ENCODE assay signal across 25 mouse cellular contexts in the genomic region with DNA sequence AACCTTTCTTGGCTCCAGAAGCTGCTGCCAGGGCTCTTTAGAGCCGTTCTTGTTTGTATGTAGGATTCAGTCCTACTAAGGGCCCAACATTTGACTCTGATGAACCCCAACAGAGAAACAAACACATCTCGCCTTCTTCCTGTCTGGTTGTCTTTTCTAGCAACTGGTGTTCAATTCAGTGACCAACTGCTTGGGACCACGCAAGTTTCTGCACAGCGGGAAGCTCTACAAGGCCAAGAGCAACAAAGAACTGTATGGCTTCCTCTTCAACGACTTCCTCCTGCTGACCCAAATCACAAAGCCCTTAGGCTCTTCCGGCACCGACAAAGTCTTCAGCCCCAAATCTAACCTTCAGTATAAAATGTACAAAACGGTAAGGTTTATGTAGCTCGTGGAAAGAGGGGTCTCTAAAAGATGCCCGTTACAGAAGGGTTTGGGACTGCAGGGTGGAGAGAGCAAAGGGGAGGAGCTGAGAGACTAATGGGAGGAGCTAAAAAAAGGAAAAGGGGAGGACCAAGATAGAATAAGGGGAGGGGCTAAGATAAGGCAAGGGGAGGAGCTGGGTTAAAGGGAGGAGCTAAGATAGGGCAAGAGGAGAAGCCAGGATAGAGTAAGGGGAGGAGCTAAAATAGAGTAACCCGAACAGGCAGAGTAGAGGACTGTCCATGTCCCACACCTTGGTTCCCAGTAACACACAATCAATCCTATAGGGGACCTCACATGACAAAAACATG.
DNase-seq lines count a peak whose midpoint lies in the region; ATAC-seq and TF ChIP-seq lines count a peak whose summit lies in the region.
"Had no signal": no experiment of that assay in that cellular context is flagged by ENCODE, and none has a peak within 500 bp of the region (broad histone marks: within the 10 kb centered on the region; RNA-seq: fewer than 3 reads in every experiment).

No protein-coding gene starts in this region.

- H3K27me3 ChIP-seq in forebrain, embryonic 15.5 days: no peaks in the 10 kb centered on the region
- no peaks in the 10 kb centered on the region for H3K27me3 ChIP-seq in forebrain, embryonic 10.5 days (ENCODE audit: poor library complexity, severe bottlenecking)
- H3K27me3 ChIP-seq in kidney, embryonic 16.5 days (ENCODE audit: insufficient read depth, low read length): no peaks in the 10 kb centered on the region
- no peaks in the 10 kb centered on the region for H3K27me3 ChIP-seq in stomach, postnatal 0 days (ENCODE audit: control insufficient read depth, insufficient read depth, low read length)
- H3K27me3 ChIP-seq: intestine, embryonic 15.5 days; stomach, embryonic 15.5 days had no signal

- no peak overlapping the region for H3K4me3 ChIP-seq in forebrain, embryonic 15.5 days
- no peak overlapping the region for H3K4me3 ChIP-seq in forebrain, embryonic 10.5 days
- H3K4me3 ChIP-seq in kidney, embryonic 16.5 days (ENCODE audit: low read length): no peak overlapping the region
- H3K4me3 ChIP-seq in stomach, postnatal 0 days (ENCODE audit: low read depth, low read length): no peak overlapping the region
- H3K4me3 ChIP-seq: gastrocnemius, adult 2 months; intestine, embryonic 15.5 days; left cerebral cortex, adult 2 months; limb, embryonic 10.5 days; megakaryocyte, embryonic 14.5 days; stomach, embryonic 15.5 days had no signal

- no peak overlapping the region for H3K4me2 ChIP-seq in forebrain, embryonic 15.5 days (replicated peaks)
- no peak overlapping the region for H3K4me2 ChIP-seq in kidney, embryonic 16.5 days (replicated peaks; ENCODE audit: low read depth, low read length)
- H3K4me2 ChIP-seq in stomach, postnatal 0 days (replicated peaks; ENCODE audit: low read depth): no peak overlapping the region
- H3K4me2 ChIP-seq: heart, embryonic 11.5 days; hindbrain, embryonic 14.5 days; intestine, embryonic 15.5 days; stomach, embryonic 15.5 days had no signal

- no peaks in the 10 kb centered on the region for H3K9me3 ChIP-seq in forebrain, embryonic 15.5 days
- H3K9me3 ChIP-seq in forebrain, embryonic 10.5 days: no peaks in the 10 kb centered on the region
- no peaks in the 10 kb centered on the region for H3K9me3 ChIP-seq in kidney, embryonic 16.5 days (ENCODE audit: low read length)
- H3K9me3 ChIP-seq in stomach, postnatal 0 days (ENCODE audit: control insufficient read depth, low read length): no peaks in the 10 kb centered on the region
- H3K9me3 ChIP-seq: intestine, embryonic 15.5 days; limb, embryonic 10.5 days; stomach, embryonic 15.5 days had no signal

- peaks cover 19% of the 10 kb centered on the region for H3K4me1 ChIP-seq in forebrain, embryonic 15.5 days
- H3K4me1 ChIP-seq in forebrain, embryonic 10.5 days: peaks cover 2% of the 10 kb centered on the region
- H3K4me1 ChIP-seq in kidney, embryonic 16.5 days (ENCODE audit: insufficient read depth, low read length): no peaks in the 10 kb centered on the region
- H3K4me1 ChIP-seq in stomach, postnatal 0 days (replicated peaks; ENCODE audit: control insufficient read depth, insufficient read depth): no peaks in the 10 kb centered on the region
- H3K4me1 ChIP-seq: intestine, embryonic 15.5 days; limb, embryonic 10.5 days; stomach, embryonic 15.5 days had no signal

- H3K27ac ChIP-seq in forebrain, embryonic 15.5 days (replicated peaks): peak overlapping the region; percentile 96
- no peak overlapping the region for H3K27ac ChIP-seq in forebrain, embryonic 10.5 days
- H3K27ac ChIP-seq in kidney, embryonic 16.5 days (ENCODE audit: low read length): no peak overlapping the region
- no peak overlapping the region for H3K27ac ChIP-seq in stomach, postnatal 0 days (replicated peaks)
- H3K27ac ChIP-seq: gastrocnemius, adult 2 months; hindbrain, embryonic 14.5 days; intestine, embryonic 15.5 days; left cerebral cortex, adult 2 months; limb, embryonic 10.5 days; stomach, embryonic 15.5 days had no signal

- TF ChIP-seq EP300 in stomach, postnatal 0 days (optimal IDR thresholded peaks at IDR 0.05): no peak

- H3K36me3 ChIP-seq in forebrain, embryonic 15.5 days: peaks cover 19% of the 10 kb centered on the region
- no peaks in the 10 kb centered on the region for H3K36me3 ChIP-seq in forebrain, embryonic 10.5 days (replicated peaks)
- H3K36me3 ChIP-seq in kidney, embryonic 16.5 days (ENCODE audit: insufficient read depth, low read length): no peaks in the 10 kb centered on the region
- H3K36me3 ChIP-seq in stomach, postnatal 0 days (ENCODE audit: control insufficient read depth, insufficient read depth, low read length): no peaks in the 10 kb centered on the region
- H3K36me3 ChIP-seq: intestine, embryonic 15.5 days; limb, embryonic 10.5 days; stomach, embryonic 15.5 days had no signal

- no peak overlapping the region for H3K9ac ChIP-seq in forebrain, embryonic 15.5 days (replicated peaks)
- no peak overlapping the region for H3K9ac ChIP-seq in kidney, embryonic 16.5 days (replicated peaks; ENCODE audit: low read length)
- no peak overlapping the region for H3K9ac ChIP-seq in stomach, postnatal 0 days (ENCODE audit: low read length)
- H3K9ac ChIP-seq: hindbrain, embryonic 14.5 days; intestine, embryonic 15.5 days; liver, postnatal 0 days; stomach, embryonic 15.5 days had no signal

- no peak for DNase-seq in forebrain, embryonic 10.5 days (ENCODE audit: extremely low spot score, low spot score)
- no peak for DNase-seq in kidney, adult 8-10 months
- DNase-seq in WW6 (ENCODE audit: low read depth, low spot score): peak; percentile 65
- DNase-seq in stomach, postnatal 0 days (ENCODE audit: low spot score): no peak
- DNase-seq in thymus, adult 18-20 months: no peak
- DNase-seq: adrenal gland, postnatal 10 days; cerebellum, adult 9-11 months; gastrocnemius, adult 2 months; heart, postnatal 10 days; kidney, postnatal 14 days; liver, postnatal 0 days; lung, postnatal 10 days; right cerebral cortex, postnatal 25 days; thymus, postnatal 25 days had no signal

- WGBS in forebrain, embryonic 15.5 days: 80% methylated on average over 11 of the region's 11 CpGs
- WGBS in forebrain, embryonic 10.5 days: 87% methylated on average over 11 of the region's 11 CpGs
- WGBS in kidney, embryonic 16.5 days: 78% methylated on average over 11 of the region's 11 CpGs
- 82% methylated on average over 11 of the region's 11 CpGs for WGBS in stomach, postnatal 0 days

- no peak for ATAC-seq in forebrain, embryonic 15.5 days (replicated peaks)
- ATAC-seq in kidney, embryonic 16.5 days (ENCODE audit: low FRiP score, low TSS enrichment): 0 out of 2 replicates have a peak, but pooled peaks have one; percentile 15
- ATAC-seq in stomach, postnatal 0 days (ENCODE audit: low FRiP score, low TSS enrichment): peak; percentile 45; the same call in 1 of the 2 replicates
- ATAC-seq: activated CD4-positive, CD25-positive, alpha-beta regulatory T cell, adult 4 months; CD4-positive, CD25-positive, alpha-beta regulatory T cell, adult 4 months; intestine, embryonic 15.5 days; liver, postnatal 0 days had no signal

- no peak for TF ChIP-seq CTCF in stomach, postnatal 0 days (IDR thresholded peaks at IDR 0.05; ENCODE audit: low read depth)
